Mouse (Mus musculus) central nervous system, embryonic 18 days (tissue): ENCODE measurements around the gene Supt4a. TPM values are rescaled to one million over a fixed set of nuclear protein-coding genes. Genes with fewer than 3 reads are reported as not detected.

Experiments used
- polyA plus RNA-seq: library from polyadenylated mRNA; depleted of rRNA; stranded (reverse); fragments of >200 nt; gene quantifications from 2 replicates; pipeline ENCODE4 v1.2.3, GENCODE M21; 2012; rRNA removed

Gene Supt4a
- 124 and 135 TPM in 2 replicates for polyA plus RNA-seq

GRCm38 (mm10) chr11:87737175-87737740 is at the start of gene Supt4a:
TSS of gene Supt4a (plus strand) at chr11:87737552.

GRCm38 (mm10) chr11:87760301-87761081 is 23.1 kb downstream of the Supt4a start, which contains the start of gene Tspoap1:
TSS of gene Tspoap1 (plus strand) at chr11:87760541.

Other genes starting within 250 kb of the Supt4a start
- gene Gm11492, start 170.9 kb upstream of the Supt4a start, polyA plus RNA-seq: not detected in 2 replicates
- gene Sept4, start 168.6 kb upstream of the Supt4a start, polyA plus RNA-seq: 34.0 and 38.4 TPM in 2 replicates
- 64.5 and 66.9 TPM in 2 replicates for gene Mtmr4, start 145.4 kb upstream of the Supt4a start, polyA plus RNA-seq
- 0.19 and 0.27 TPM in 2 replicates for gene Hsf5, start 120.4 kb upstream of the Supt4a start, polyA plus RNA-seq
- gene Rnf43, start 74.8 kb upstream of the Supt4a start, polyA plus RNA-seq: 0.48 and 1.1 TPM in 2 replicates
- gene Tspoap1, start 23.0 kb downstream of the Supt4a start, polyA plus RNA-seq: 193 and 207 TPM in 2 replicates
- 0.12 TPM in 2 replicates for gene Mpo, start 56.0 kb downstream of the Supt4a start, polyA plus RNA-seq
- gene Lpo, start 90.7 kb downstream of the Supt4a start, polyA plus RNA-seq: 1.9 and 2.4 TPM in 2 replicates
- gene Mks1, start 115.7 kb downstream of the Supt4a start, polyA plus RNA-seq: 17.8 and 20.2 TPM in 2 replicates
- gene Epx, start 138.0 kb downstream of the Supt4a start, polyA plus RNA-seq: 0.27 and 0.52 TPM in 2 replicates
- not detected in 2 replicates for gene Olfr462, start 154.7 kb downstream of the Supt4a start, polyA plus RNA-seq
- gene Olfr463, start 159.8 kb downstream of the Supt4a start, polyA plus RNA-seq: not detected in 2 replicates
- gene Olfr464, start 183.4 kb downstream of the Supt4a start, polyA plus RNA-seq: 0.08 and 0.26 TPM in 2 replicates
- 292 and 293 TPM in 2 replicates for gene Dynll2, start 250.0 kb downstream of the Supt4a start, polyA plus RNA-seq